Mouse (Mus musculus) lung, adult 18-20 months (tissue): ENCODE results near the gene Ska3.
A peak's percentile ranks its signal among the peaks of the same experiment; 100 is the strongest.

Source experiments
- DNase-seq, 2 experiments: peaks; one replicate each; pipeline ENCODE4 v3.0.0; 2022; ENCODE audit warnings: mixed read lengths in 2 of 2

Gene Ska3

DNA sequence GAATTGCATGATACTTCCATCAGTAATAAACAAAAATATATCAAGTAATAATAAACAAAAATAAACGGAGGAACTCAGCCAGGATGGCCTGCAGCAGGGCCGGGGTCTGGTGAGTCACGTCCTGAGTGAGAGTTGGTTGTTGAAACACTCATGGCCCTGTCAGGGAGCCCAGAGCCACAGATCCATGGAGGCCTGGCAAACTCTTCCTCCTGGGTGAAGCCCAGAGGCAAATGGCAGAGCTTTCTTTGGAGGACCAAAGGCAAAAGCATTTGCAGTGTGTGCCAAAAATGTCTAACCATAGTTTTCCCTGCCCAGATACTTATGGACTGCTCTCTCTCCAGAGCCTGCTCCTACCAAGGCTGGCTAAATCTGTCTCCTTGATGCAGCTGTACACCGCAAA lies 34.8 kb downstream of the Ska3 start:
- DNase-seq: no peak

DNA sequence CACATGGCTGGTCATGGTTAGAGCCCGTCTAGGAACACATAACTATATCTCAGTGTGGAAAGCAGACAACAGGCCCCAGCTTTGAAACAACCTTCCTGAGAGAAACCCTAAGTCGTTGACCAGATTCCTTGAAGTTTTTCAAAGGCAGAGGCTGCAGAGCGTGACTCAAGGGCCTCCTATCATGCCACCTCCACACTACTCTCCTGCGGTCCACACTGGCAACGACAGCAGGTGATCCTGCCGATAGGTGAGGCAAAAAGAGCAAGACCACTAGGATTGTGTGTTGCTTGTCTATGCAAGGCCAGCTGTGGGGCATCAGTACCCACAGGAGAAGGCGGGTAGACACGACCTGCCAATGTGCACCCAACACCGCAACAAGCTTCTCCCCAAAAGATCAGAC lies 36.2 kb downstream of the Ska3 start:
- no peak for DNase-seq

DNA sequence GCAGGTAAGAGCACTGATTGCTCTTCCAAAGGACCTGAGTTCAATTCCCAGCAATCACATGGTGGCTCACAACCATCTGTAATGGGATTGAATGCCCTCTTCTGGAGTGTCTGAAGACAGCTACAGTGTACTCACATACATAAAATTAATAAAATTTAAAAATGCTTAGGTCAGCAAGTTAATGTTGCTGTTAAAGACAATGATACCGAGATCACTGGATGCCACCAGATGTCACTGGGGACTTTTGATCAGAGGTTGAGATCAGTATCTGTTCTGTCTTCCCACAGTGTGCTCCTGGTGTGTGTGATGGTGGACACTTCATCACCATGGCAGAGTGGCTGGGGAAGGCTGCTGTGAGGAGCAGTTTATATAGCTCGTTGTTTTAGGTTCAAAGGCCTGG lies 36.7 kb downstream of the Ska3 start:
- no peak for DNase-seq

DNA sequence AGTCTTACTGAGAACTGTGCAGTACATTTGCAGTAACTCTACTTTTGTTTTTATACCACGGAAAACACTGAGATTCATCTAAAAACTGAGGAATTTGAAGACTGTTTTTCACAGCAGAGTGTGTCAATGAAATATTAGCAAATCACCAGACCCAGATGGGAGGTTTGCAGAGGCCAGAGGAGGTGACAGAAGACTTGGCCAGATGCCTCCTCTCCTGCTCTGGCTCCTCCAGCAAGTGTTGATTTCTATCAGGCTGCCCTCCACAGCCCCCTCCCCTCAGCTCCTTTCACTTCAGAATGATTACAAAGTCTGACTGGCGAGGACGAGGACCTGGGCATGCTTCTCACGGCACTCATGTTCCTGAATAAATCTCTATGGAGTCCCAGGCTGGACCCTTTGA lies 38.6 kb downstream of the Ska3 start:
- DNase-seq: no peak

DNA sequence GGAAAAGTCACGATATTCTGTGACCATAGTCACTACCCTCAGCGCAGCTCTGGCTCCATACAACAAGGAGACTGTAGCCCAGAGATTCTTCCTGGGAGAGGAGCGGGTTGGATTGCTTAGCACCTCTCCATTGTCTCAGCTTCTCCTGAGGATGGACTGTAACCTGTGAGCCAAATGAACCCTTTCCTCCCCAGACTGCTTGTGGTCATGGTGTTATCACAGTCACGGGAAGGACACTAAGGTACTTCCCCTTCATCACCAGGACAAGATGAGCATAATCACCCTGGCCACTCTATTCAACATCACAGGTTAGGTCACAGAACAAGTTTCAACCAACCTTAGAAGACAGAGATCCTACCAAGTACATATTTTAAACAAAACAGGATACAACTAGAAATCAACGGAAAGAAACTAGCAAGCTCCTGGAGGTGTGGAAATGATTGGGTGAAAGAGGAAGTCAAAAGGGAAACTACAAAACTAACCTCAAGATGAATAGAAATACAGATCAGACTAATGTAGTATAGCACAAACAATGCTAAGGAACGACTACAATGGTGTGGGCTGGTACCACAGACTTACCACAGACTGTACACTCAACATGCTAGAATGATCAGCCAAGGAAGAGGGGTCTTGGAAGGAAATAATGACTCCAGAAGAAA lies 53.7 kb downstream of the Ska3 start:
- DNase-seq: no peak

DNA sequence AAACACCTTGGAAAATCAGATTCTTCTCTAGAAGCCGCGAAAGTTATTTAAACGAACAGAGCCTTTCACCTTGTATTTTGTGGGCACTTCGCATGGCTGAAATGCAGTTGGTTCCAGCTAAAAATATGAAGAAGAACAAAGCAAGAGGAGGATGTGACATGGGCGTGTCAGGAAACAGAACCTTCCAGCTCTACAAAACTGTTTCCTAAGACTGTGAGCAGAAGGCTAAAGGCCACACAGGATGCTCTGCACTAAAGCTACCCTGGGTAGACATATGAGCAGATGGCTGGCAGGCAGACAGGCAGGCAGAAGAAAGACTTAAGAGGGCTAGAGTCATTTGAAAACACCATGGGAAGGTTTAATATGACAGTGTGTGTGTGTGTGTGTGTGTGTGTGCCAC lies 56.9 kb downstream of the Ska3 start:
- no peak for DNase-seq

DNA sequence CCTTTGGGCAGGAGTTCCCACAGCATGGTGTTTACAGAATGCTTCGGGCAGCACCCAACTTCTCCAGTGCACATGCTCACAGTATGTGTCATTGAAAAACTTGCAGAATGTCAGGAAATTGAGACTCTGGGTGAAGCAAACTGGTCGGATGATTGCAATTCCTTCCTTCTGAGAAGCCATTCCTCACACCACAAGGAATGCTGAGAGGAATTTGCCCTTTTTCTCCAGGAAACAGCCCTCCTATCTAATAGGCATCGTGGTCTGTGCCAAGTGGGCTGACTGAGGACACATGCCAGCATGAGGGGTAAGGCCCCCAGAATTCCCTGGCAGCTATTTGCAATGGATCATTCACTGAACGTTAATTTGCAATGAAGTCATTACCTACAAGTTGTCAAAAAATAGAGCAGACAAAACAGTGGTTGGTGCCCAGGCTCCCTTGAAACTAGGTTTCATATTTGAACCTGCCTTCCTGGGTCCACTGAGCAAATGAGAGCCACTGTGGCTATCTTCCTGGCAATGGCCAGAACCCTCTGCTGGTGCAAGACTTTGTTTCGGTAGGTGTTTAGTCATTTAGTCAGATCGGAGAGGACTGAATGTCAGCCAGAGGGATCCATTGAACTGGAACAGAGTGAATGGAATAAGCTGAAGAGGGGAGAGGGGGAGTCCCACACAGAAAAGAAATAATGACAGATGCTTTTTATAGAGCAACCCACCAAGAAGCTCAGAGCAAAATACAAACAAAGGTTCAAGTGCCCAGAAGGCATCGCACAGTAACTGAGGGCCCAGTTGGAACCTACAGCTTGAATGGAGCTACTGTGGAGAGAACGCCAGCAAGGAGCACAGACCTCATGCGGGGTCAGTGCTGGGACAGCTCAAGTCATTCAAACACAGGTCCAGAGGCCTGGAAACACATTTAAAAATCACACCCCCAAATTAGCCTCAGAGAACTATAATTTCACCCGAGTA lies 65.3 kb downstream of the Ska3 start:
- peak; percentile 26 to 30 for DNase-seq

DNA sequence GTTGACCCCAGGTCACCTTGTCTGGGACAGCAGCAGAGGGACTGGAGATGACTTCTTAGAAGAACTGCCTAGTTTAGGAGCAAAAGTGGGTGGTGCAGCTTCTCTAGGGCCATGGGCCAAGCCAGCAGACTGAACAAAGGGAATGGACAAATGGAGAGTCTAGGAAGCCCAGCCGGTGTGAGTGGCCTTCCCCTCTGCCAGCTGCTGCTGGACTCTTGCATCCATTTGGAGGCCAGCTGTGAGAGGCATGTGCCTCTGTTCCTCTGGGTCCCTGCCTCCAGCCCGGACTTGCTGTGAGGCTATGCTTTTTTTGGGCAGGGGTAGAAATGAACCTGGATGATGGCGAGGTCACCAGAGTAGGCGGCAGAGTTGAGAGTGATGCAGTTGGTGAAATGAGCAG lies 67.7 kb downstream of the Ska3 start, which contains the start of gene Lats2:
Gene Lats2, minus strand, starts transcription at position 152 of the 400 bp plus-strand sequence.
- no peak for DNase-seq
